Mouse (Mus musculus) cortical plate, adult 2 months (tissue): ENCODE measurements around the gene Rpn1.

ENCODE experiments used
- CTCF ChIP-seq: fragments of 200-500 bp; IDR thresholded peaks from 2 replicates; pipeline ENCODE4 v1.5.1; 2011; ENCODE audit warnings: mild to moderate bottlenecking, control low read depth, low read length; ENCODE audit not compliant: insufficient read depth; ENCODE audit errors: extremely low read depth
- POLR2A ChIP-seq: fragments of 200-500 bp; IDR thresholded peaks from 2 replicates; pipeline ENCODE4 v1.6.1; 2011; ENCODE audit warnings: mild to moderate bottlenecking, low read length, control low read depth; ENCODE audit not compliant: insufficient read depth; ENCODE audit errors: extremely low read depth

DNA sequence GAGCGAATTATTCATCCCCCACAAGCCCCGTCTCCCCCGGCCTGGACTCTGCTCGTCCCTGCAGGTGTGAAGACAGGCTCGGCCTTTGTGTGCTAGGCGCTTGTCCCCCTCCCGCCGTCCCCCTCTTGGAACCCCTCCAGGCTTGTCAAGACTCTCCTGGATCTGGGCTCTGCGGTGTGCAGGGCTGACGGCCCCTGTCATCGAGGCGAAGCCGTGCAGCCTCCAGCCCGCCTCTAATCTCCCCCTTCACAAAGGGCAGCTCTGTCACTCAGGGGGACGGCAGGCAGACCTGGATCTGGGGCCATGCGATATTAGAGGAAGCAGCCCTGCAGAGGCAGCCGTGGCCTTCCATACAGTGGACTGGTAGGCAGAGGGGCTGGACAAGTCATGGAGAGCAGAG lies 47.8 kb downstream of the Rpn1 start:
- no peak for TF ChIP-seq POLR2A
- no peak for TF ChIP-seq CTCF
